Mouse (Mus musculus) lung, adult 2 months (tissue): Measurements from ENCODE around the gene Cdh18.

Experiments
- CTCF ChIP-seq: fragments of 200-500 bp; IDR thresholded peaks from 2 replicates; pipeline ENCODE4 v1.5.1; 2011; ENCODE audit warnings: mild to moderate bottlenecking, low read length, control low read depth; ENCODE audit not compliant: insufficient read depth
- POLR2A ChIP-seq: fragments of 200-500 bp; IDR thresholded peaks from 2 replicates; pipeline ENCODE4 v1.6.1; 2011; ENCODE audit warnings: low read depth, mild to moderate bottlenecking, control low read depth, low read length, borderline replicate concordance; ENCODE audit errors: extremely low read depth

- TF ChIP-seq CTCF (no peak), POLR2A (no peak)
These were observed 547.8 kb downstream of the Cdh18 start for GRCm38 (mm10) chr15:23096601-23097000.
